Mouse (Mus musculus) MEL (cell line): ENCODE measurements around the gene Ptpro.

ENCODE experiments used
- BHLHE40 ChIP-seq: IDR thresholded peaks from 2 replicates; pipeline ENCODE4 v1.6.1; 2012; ENCODE audit warnings: low read depth, mild to moderate bottlenecking, inconsistent platforms, low read length, improper control_type of control experiment, borderline replicate concordance
- CTCF ChIP-seq, 3 experiments: IDR thresholded peaks in 2 of 3; conservative IDR thresholded peaks in 1 of 3; 2 replicates each; pipeline ENCODE4 v1.5.1; 2011 to 2012; ENCODE audit warnings: low read length in 3 of 3, low read depth in 2 of 3, mild to moderate bottlenecking in 2 of 3, improper control_type of control experiment in 1 of 3, inconsistent platforms in 1 of 3, mixed read lengths in 1 of 3, moderate library complexity in 1 of 3; ENCODE audit not compliant: control insufficient read depth in 1 of 3, insufficient read depth in 1 of 3, poor library complexity in 1 of 3, severe bottlenecking in 1 of 3
- ETS1 ChIP-seq: IDR thresholded peaks from 2 replicates; pipeline ENCODE4 v1.6.1; 2012; ENCODE audit warnings: low read depth, mild to moderate bottlenecking, inconsistent platforms, low read length, improper control_type of control experiment, moderate library complexity
- GABPA ChIP-seq: IDR thresholded peaks from 2 replicates; pipeline ENCODE4 v1.6.1; 2012; ENCODE audit warnings: low read depth, mild to moderate bottlenecking, inconsistent platforms, low read length, improper control_type of control experiment, moderate library complexity
- JUND ChIP-seq: IDR thresholded peaks from 2 replicates; pipeline ENCODE4 v1.6.1; 2011; ENCODE audit warnings: low read depth, mild to moderate bottlenecking, improper control_type of control experiment, low read length
- MYC ChIP-seq: IDR thresholded peaks from 2 replicates; pipeline ENCODE4 v1.6.1; 2011; ENCODE audit warnings: low read depth, mild to moderate bottlenecking, low read length, improper control_type of control experiment, moderate library complexity
- NELFE ChIP-seq: IDR thresholded peaks from 2 replicates; pipeline ENCODE4 v1.6.1; 2011; ENCODE audit warnings: low read depth, low read length, improper control_type of control experiment
- POLR2A ChIP-seq, 2 experiments: IDR thresholded peaks; 2 replicates each; pipeline ENCODE4 v1.6.1; 2011 to 2012; ENCODE audit warnings: low read length in 2 of 2, mild to moderate bottlenecking in 2 of 2, control low read depth in 1 of 2, improper control_type of control experiment in 1 of 2, low read depth in 1 of 2, moderate library complexity in 1 of 2; ENCODE audit not compliant: control insufficient read depth in 1 of 2, insufficient read depth in 1 of 2, poor library complexity in 1 of 2

- TF ChIP-seq CTCF (IDR thresholded peaks at IDR 0.05 in 2 of 3, conservative IDR thresholded peaks at IDR 0.05 in 1 of 3; ENCODE audit: control insufficient read depth in 1 of 3, insufficient read depth in 1 of 3, low read depth in 2 of 3, low read length in 3 of 3, poor library complexity in 1 of 3, severe bottlenecking in 1 of 3), result no peak
- TF ChIP-seq MYC, result no peak
- TF ChIP-seq GABPA, result no peak
- no peak for TF ChIP-seq BHLHE40
- no peak for TF ChIP-seq POLR2A (IDR thresholded peaks at IDR 0.05; ENCODE audit: control insufficient read depth in 1 of 2, insufficient read depth in 1 of 2, low read depth in 1 of 2, low read length in 2 of 2, poor library complexity in 1 of 2)
- TF ChIP-seq NELFE, result no peak
- TF ChIP-seq JUND, result no peak
- TF ChIP-seq ETS1, result no peak
These were observed 181.5 kb downstream of the Ptpro start for GRCm38 (mm10) chr6:137433521-137434137.
